Mouse (Mus musculus): Measurements from ENCODE around the gene Bsn.

Gene Bsn

DNA sequence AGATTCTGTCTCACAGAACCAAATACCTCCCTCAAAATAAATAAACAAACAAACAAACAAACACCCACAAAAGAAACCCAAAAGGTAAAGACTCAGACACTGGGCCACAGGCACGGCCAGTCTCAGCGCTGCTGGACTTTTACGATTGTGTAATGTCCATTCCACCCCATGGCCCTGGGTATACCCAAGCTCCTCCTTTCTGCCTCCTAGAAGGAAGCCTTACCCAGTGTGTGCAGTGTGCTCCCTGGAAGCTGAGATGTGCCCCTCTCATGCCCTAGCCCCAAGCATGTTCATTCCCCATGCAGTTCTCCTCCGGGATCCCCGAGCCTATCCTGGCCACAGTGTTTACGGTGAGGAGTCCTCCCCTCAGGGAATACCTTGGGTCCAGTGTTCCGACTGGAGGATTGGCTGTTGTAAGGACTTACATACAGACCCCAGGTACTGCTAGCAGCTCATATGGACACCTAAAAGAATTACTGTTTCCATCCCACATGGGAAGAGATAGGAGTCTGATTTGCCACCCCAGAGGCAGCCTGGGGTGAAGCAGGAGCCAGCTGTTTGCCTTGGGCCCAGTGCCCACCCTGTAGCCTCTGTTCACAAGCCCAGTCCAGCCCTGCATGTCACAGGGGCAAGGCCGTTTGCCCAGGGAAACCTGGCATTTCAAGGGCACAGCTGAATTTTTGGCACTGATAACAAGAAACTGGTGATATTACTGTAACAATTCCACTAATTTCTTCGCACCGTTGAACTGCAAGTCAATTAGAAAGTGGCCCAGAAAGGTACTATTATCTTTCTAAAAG is 68.8 kb downstream of the Bsn start:
- DNase-seq: peak; percentile 76

DNA sequence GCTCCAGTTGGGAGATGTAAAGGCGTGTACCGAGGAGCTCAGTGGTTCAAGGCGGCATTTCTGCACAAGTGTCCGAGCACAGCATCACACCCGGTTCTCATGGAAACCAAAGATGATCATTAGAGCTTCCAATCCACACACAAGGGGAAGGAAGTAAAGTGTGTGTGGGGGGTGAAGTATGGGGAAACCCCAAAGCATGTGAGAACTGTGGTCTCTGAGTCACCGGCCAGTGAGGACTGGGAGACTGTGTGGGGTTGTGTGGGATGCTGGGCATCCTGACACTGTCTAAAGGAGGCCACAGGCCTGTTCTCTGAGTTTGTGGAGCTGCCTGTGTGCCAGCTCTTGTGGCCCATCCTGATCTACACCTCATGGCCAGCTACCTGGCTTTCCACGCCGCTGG is 69.5 kb downstream of the Bsn start:
- no peak for DNase-seq

DNA sequence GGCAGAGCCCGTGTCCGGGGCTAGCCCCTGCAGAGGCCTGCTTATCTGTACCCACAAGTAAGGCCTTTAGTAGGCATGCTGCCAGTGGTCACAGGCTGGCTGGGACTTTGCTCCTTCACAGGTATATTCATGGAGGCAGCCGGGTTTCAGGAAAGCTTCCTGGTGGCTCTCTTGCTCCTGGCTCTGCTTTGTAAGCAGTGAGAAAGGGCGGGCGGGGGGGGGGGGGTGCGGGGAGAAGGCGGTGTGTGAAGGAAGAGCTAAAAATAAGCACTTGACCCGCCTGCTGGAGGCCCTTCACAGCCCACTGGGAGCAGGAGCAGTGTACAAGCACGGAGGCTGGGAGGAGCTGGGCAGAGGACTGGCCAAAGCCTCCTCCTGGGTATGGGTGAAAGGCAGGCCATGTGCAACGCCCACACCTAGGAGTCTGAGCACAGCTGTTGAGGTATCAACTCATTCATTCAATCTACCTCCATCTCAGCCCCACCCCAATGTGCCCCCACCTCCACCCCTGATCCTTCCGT is 70.2 kb downstream of the Bsn start:
- peak; percentile 95 for DNase-seq

GRCm38 (mm10) chr9:108117143-108117542 is 73.0 kb downstream of the Bsn start:
- DNase-seq: no peak

DNA sequence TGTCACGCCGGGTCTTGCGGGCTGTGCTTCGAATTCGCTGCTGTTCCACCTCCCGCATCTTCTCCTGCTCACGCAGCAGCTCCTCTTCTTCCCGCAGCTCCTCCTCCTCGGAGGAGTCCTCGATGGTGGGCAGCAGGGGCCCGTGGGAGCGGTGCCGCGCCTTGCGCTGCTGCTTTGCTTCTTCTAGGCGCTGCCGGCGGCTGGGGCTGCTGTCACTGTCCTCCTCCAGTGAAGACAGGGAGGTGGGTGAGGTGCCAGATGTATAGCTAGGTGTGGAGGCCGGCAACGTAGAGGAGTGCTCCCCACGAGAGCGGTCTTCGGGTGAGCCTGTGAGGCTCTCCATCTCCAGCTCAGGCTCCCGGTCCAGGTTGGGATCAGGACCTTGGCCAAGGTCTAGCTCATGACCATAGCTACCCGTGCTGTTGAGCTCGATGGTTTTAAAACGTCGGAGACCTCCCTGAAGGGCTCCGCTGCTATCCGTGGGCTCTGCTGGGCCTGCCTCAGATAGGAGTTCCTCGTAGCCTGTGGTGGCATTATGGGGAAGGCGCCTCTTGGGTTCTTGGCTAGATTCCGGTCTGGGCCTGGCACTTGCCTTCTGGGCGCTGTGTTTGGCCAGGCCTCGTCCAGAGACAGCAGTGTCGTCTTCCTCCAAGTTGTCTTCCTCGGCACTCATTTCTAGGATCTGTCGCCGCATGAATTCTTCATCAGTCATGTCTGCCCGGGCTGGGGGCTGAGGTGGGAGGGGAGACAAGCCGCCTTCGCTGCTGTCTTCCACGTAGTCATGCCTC is 74.7 kb downstream of the Bsn start:
- no peak for DNase-seq

DNA sequence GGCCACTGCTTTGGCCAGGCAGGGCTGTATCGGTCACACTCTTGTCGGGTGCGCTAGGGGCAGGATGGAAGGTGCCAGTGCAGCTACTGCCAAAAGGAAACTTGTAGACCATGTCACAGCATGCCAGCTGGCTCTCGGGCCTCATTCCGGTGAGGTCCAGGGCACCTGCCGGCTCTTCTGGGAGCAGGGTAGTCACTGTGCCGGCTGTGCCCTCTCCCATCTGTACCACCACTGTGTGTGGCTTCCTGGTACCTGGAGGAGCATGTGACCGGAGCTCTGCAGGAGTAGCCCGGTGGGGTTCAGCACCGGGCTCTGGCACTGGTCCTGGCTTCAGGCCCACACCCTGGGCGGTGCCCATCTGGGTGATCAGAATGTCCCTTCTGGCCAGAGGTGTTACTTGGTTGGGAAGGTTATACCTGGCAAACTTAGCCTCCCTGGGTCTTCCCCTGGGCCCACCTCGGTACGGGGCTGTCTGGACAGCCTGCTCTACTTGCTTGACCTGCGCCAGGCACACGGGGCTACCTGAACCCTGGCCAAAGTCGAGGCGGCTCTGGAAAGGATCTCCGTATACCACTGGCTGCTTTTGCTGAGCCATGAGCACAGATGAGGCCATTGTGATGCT is 77.4 kb downstream of the Bsn start:
- DNase-seq: peak; percentile 96

DNA sequence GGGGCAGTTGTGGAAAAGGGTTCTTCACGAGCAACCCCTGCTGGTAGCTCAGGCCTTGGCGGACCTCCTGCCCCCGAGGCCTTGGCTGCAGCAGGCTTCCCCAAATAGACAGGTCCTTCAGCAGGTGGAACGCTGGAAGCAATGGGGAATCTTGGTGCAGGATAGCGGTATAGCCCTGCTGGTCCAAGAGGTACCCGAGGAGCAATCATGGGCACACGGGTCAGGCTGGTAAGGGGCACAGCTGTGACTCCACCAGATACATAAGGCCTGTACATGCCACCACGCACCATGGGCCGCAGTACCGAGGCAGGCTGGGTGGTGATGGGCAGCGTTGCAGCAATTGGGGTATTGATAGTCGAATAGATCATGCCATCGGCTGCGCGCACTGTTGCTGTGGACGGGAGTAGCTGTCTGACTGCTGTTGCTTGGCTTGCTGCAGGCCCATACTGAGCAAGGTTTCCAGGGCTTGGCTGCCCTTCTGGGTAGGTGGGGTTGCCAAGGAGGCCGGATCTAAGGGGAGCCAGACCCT is 78.5 kb downstream of the Bsn start:
- DNase-seq: no peak

DNA sequence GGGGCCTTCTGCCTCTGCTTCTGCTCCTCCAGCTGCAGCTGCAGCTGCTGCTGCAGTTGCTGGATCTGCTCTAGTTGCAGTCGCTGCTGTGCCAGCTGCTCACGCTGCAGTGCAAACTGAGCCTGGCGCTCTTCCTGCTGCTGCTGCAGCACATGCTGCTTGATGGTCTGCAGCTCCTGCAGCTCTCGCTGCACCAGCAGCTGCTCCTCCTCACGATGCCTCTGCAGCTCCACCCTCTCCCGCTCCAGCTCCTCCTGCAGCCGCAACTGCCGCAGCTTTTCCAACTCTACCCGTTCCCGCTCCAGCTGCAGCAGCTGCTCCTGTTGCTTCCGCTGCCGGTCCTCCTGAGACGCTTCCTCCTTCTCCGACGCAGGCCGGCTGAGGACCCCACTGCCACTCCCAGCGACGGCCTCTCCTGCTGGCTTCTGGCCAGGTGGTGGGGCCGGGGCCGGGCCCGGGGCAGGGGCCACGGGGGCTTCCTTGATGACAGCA is 79.0 kb downstream of the Bsn start:
- no peak for DNase-seq

- DNase-seq: no peak
Observed at GRCm38 (mm10) chr9:108110160-108110559, 80.0 kb downstream of the Bsn start.

- DNase-seq: no peak
Observed at GRCm38 (mm10) chr9:108107867-108108266, 82.3 kb downstream of the Bsn start.

GRCm38 (mm10) chr9:108106090-108106489 is 84.1 kb downstream of the Bsn start:
- no peak for DNase-seq

DNA sequence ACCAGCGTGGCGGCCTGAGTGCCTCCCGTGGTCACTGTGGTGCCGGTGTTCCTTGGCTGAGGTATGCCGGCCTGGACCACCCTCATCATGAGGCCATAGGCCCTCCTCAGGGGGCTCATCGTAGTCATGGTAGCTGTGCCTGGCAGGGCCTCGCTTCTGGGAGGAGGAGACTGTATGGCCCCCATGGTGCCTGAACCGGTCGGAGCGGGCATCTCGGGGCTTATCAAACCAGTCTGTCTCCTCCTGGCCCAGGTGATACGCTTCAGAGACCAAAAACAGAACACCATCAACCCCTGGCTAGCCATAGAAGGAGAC is 84.7 kb downstream of the Bsn start:
- DNase-seq: no peak

GRCm38 (mm10) chr9:108104766-108105548 is 85.2 kb downstream of the Bsn start:
- DNase-seq: no peak

DNA sequence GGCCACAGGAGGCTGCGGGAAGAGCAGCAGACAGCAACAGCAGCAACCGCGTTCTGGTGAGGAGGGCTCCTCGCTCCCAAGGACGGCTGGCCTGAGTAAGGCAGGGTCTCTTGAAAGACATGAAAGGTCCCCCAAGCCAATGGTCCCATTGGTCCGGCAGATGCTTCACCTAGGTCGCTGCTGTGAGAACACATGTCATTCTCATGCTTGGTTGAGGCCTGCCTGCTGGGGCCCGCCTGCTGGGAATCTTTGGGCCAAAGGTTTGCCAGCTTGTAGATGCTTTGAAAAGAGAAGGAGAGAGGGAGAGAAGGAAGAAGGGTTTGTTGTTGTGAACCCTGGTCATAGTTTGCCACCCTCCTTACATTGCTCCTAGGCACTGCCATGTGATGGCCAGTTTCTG is 90.6 kb downstream of the Bsn start:
- no peak for DNase-seq

- no peak for DNase-seq
Observed at GRCm38 (mm10) chr9:108095949-108096712, 94.1 kb downstream of the Bsn start.

DNA sequence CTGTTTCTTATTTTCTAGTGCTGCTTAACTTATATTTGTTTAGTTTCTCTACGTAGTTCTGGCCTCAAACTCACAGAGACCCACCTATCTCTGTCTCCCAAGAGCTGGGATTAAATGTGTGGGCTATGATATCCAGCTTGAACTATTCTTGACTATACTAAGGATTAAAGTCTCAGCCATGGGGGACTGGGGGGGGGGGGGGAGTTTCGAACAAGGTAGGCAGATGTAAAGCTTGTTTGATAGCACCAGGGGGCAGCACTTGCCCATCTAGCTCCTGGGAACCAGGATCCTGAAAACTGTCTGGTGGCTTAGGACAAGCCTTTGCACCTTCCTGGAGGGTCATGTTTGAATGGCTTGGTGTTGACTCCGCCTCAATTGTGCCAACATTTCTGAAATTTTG is 94.7 kb downstream of the Bsn start:
- no peak for DNase-seq

DNA sequence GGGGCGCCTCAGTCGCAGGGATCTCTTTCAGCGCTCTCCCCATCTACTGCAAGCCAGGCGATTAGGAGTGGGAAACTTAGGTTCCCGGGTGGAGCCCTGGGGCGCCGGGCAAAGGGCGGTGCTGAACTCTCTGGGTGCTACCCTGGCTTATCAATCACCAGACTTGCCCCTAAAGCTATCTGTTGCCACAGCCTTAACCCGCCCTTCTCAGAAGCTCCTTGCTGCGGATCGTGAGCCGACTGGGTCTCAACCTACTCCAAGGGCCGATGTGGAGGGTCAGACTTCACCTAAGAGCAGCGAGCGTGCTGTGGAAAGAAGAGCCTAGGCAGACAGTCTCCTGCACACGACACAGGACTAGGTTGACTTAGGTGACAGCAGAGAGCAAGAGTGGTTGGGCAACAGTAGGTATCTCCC is 95.2 kb downstream of the Bsn start:
- peak; percentile 95 for DNase-seq

DNA sequence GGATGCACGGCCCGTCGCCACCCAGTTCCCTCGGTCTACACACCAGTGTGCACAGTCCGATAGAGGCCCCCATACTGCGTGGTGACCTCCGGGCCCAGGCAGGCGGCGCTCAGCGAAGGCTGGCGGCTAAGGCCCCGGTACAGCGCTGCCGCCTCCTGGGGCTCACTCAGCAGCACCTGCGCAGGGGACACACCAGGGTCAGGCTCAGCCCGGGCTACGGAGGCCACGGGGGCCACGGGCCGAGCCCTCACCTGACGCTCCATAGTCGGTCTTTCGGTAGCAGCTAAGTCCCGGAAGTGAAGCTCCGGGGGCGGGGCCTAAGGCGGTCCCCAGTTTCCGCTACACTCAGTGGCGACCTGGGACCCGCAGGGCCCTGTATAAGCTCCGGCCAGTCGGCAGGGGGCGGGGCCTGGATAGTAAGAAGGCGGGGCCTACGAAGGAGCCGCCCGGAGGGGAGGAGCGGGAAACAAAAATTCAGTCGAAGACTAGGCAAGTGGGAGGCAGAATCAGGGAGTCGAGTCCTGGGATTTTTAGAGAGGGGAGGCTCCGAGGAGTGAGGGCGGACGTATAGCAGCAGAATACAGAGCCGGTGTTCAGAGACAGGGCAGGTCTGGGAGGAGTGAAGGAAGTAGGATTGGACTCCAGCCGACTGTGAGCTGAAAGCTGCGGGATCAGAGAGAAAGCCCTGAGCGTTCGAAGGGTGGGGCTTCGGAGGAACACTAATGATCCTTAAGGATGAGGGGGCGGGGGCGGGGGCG is 95.8 kb downstream of the Bsn start, which contains the start of gene Apeh:
Gene Apeh, minus strand, starts transcription at position 423 of the 758 bp plus-strand sequence.
- peak; percentile 99 for DNase-seq

DNA sequence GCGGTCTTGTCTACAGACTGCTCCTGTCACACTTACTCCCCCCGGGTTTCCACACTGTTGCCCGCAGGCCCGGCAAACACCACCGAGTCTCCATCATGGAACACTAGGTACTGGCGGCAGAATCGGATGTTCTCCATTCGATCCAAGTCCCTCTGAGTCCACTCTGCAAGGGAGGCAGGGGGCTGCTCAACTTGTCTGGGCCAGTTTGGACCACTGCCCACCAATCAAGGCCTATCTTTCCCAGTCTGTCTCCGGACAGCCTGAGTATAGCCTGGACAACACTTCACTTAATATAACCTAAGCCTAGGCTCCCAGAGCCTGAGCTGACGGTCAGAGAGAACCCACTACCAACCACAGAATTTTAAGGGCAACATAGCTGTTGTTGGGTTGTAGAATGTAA is 96.6 kb downstream of the Bsn start:
- DNase-seq: no peak

DNA sequence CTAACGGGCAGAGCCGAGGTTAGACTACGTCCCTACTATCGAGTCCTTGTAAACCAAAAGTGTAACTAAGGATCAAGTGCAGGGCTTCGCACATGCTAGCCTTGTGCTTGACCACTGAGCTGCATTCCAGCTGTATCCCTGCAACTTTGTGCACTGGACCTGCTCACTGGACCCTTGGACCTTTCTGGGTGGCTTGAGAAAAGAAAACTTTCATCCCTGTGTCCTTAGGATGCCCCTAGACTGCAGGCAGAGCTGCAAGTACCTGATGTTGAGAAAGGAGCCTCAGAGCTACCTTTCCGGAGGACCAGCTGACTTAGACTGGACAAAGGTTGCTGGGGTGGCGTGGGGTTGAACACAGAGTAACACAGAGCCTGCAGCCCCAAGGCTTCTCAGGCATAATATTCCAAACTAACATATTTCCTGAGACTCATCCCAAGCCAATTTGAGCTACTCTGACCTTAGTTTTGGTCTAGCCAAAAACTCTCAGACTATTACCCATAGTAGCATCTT is 99.5 kb downstream of the Bsn start:
- DNase-seq: no peak

GRCm38 (mm10) chr9:108085261-108085660 is 104.9 kb downstream of the Bsn start:
- DNase-seq: no peak
